In the genomic region with DNA sequence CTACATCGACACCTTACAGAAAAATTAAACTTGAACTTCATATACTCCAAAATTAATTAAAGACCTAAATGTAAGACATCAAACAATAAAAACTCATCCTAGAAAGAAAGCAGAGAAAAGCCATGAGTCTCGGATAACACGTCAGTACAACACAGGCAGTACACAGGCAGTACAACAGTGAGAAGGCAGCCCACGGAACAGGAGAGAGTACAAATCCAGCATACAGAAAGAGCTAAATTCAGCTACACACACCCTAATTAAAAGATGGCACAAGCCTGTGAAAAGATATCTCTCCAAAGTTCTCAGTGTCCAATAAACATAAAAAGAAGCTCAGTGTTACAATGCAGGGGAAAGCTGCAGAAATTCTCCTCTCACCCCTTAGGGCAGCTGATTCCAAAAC, we compare ENCODE assay signal across 21 mouse cellular contexts.
"Had no signal": no experiment of that assay in that cellular context is flagged by ENCODE, and none has a peak within 500 bp of the region (broad histone marks: within the 10 kb centered on the region; RNA-seq: fewer than 3 reads in every experiment).

No protein-coding gene starts in this region.

- H3K9ac ChIP-seq: liver, embryonic 13.5 days; liver, embryonic 15.5 days; liver, postnatal 0 days; lung, embryonic 15.5 days; midbrain, embryonic 12.5 days; neural tube, embryonic 13.5 days; neural tube, embryonic 15.5 days had no signal

- H3K27ac ChIP-seq: liver, embryonic 13.5 days; liver, embryonic 15.5 days; lung, embryonic 15.5 days; midbrain, embryonic 10.5 days; midbrain, embryonic 12.5 days; neural tube, embryonic 13.5 days; neural tube, embryonic 15.5 days had no signal

- H3K4me3 ChIP-seq: liver, embryonic 13.5 days; liver, embryonic 15.5 days; lung, embryonic 15.5 days; midbrain, embryonic 10.5 days; midbrain, embryonic 12.5 days; myocyte; neural tube, embryonic 13.5 days; neural tube, embryonic 15.5 days had no signal

- H3K27me3 ChIP-seq: liver, embryonic 13.5 days; liver, embryonic 15.5 days; lung, embryonic 15.5 days; midbrain, embryonic 12.5 days; neural tube, embryonic 13.5 days; neural tube, embryonic 15.5 days had no signal

- H3K4me1 ChIP-seq: midbrain, embryonic 10.5 days; midbrain, embryonic 12.5 days; neural tube, embryonic 15.5 days had no signal

- ATAC-seq: liver, postnatal 0 days; lung, postnatal 0 days; midbrain, embryonic 16.5 days had no signal

- H3K9me3 ChIP-seq: liver, embryonic 13.5 days; liver, embryonic 15.5 days; lung, embryonic 15.5 days; midbrain, embryonic 10.5 days; midbrain, embryonic 12.5 days; neural tube, embryonic 13.5 days; neural tube, embryonic 15.5 days had no signal

- H3K36me3 ChIP-seq: liver, embryonic 13.5 days; liver, embryonic 15.5 days; lung, embryonic 15.5 days; midbrain, embryonic 10.5 days; midbrain, embryonic 12.5 days; neural tube, embryonic 13.5 days; neural tube, embryonic 15.5 days had no signal

- DNase-seq: liver, embryonic 13.5 days; liver, postnatal 0 days; lung, adult 2 months; lung, postnatal 4 days; midbrain, embryonic 14.5 days; retina, postnatal 1 day; right cerebral cortex, postnatal 25 days; right cerebral cortex, postnatal 4 days; spleen, adult 18-20 months; thymus, adult 18-20 months; thymus, postnatal 14 days; thymus, postnatal 36 days had no signal
